Mouse (Mus musculus): ENCODE data around the gene Mlycd. TPM values are rescaled to one million over a fixed set of nuclear protein-coding genes. Genes with fewer than 3 reads are reported as not detected.
"Not testable (repeated sequence)": the region's sequence is repeated elsewhere in the genome, so short reads cannot be mapped to it uniquely, and the experiment has no call there.

Mlycd gene
- polyA plus RNA-seq, 1 experiment from 2014 or later = 14.2 TPM

DNA sequence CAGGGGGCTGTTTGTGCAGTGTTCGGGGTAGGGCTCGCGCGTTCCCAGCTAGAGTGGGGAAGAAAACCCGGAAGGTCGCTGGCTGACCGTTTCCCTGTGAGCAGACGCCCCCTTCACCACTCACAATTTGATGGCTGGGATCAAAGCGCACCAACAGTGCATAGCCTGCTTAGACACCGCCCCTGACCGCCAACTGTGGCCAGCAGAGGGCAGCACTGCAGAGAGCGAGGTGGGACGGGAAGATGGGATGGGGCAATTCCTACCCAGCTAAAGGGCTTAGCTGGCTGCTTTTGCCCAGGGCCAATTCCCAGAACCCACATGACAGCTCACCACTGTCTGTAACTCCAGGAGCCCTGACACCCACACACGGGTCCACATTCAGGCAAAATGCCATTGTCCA, 35.8 kb upstream of the Mlycd start:
- H3K9me3 ChIP-seq (replicated peaks; ENCODE audit: control insufficient read depth, low read length) = no peaks in the 10 kb centered on the region
- H3K27ac ChIP-seq (ENCODE audit: low read depth, low read length) = no peak overlapping the region
- H3K36me3 ChIP-seq (ENCODE audit: control insufficient read depth, insufficient read depth, low read length) = no peaks in the 10 kb centered on the region
- 36% methylated on average over 14 of the region's 14 CpGs for WGBS (ENCODE audit: insufficient replicate concordance)
- no peak overlapping the region for H3K4me2 ChIP-seq
- H3K27me3 ChIP-seq (ENCODE audit: control insufficient read depth, insufficient read depth, low read length) = no peaks in the 10 kb centered on the region
- ATAC-seq (replicated peaks; ENCODE audit: insufficient number of reproducible peaks, low FRiP score, low TSS enrichment) = no peak
- no peak overlapping the region for H3K9ac ChIP-seq (ENCODE audit: low read depth, low read length)
- H3K4me3 ChIP-seq (ENCODE audit: low read depth, low read length) = no peak overlapping the region
- H3K4me1 ChIP-seq (ENCODE audit: control insufficient read depth, insufficient read depth, low read length) = no peaks in the 10 kb centered on the region

DNA sequence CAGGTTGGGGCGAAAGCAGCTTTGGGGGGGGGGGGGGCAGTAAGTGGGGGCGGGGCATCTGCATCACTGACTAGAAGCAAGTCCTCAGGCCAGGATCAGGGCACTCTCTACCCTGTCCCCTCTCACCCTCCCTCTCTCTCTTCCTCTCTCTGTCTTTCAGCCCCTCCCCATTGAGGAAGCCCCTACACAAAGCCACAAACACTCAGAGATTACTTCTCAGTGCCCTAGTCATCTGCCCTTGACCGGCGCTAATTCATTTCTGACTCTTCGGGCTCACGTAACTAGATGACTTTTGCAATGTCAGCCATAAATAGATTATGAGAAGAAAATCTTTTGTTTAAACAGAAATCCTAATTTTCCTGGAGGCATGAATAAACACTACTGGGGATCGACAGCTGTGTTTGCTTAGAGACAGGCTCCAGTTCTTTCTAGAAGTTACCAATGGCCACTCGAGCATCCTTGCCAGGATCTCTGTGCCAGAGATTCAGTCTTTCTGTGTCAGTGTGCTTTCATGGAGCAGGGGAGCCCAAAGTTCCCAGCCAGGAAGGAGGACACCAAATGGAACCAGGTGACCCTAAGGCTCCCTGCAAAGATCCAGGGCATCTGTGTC, 33.9 kb upstream of the Mlycd start:
- no peak overlapping the region for H3K9ac ChIP-seq (ENCODE audit: low read depth, low read length)
- H3K27me3 ChIP-seq (ENCODE audit: control insufficient read depth, insufficient read depth, low read length) = no peaks in the 10 kb centered on the region
- 0 out of 2 replicates have a peak, but pooled peaks have one; percentile 31 for ATAC-seq (replicated peaks; ENCODE audit: insufficient number of reproducible peaks, low FRiP score, low TSS enrichment)
- no peaks in the 10 kb centered on the region for H3K36me3 ChIP-seq (ENCODE audit: control insufficient read depth, insufficient read depth, low read length)
- H3K4me3 ChIP-seq (ENCODE audit: low read depth, low read length) = no peak overlapping the region
- H3K9me3 ChIP-seq (replicated peaks; ENCODE audit: control insufficient read depth, low read length) = no peaks in the 10 kb centered on the region
- H3K4me1 ChIP-seq (ENCODE audit: control insufficient read depth, insufficient read depth, low read length) = no peaks in the 10 kb centered on the region
- H3K4me2 ChIP-seq = no peak overlapping the region
- 63% methylated on average over 8 of the region's 8 CpGs for WGBS (ENCODE audit: insufficient replicate concordance)
- H3K27ac ChIP-seq (ENCODE audit: low read depth, low read length) = no peak overlapping the region

DNA sequence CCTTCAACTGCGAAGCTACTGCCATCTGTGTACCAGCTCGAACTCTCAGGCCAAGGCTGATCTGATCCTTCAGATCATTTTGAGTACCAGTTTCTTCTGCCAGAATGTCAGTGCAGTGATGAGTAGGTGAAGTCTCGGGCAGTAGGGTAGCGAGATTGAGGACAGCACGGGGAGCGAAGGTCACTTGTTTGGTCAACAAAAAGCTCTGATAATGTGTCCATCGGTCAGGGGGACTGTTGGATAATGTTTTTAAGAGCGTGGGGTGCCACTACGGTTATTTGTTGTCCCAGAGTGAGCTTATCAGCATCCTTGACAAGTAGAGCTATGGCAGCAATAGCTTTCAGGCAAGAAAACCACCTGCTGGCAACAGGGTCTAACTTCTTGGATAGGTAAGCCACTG, 20.0 kb upstream of the Mlycd start:
- not testable (repeated sequence) for H3K36me3 ChIP-seq (ENCODE audit: control insufficient read depth, insufficient read depth, low read length); H3K9ac ChIP-seq (ENCODE audit: low read depth, low read length); H3K4me1 ChIP-seq (ENCODE audit: control insufficient read depth, insufficient read depth, low read length); H3K9me3 ChIP-seq (replicated peaks; ENCODE audit: control insufficient read depth, low read length); H3K4me3 ChIP-seq (ENCODE audit: low read depth, low read length); H3K4me2 ChIP-seq; H3K27me3 ChIP-seq (ENCODE audit: control insufficient read depth, insufficient read depth, low read length); ATAC-seq (replicated peaks; ENCODE audit: insufficient number of reproducible peaks, low FRiP score, low TSS enrichment); H3K27ac ChIP-seq (ENCODE audit: low read depth, low read length)
- 68% methylated on average over 9 of the region's 9 CpGs for WGBS (ENCODE audit: insufficient replicate concordance)

DNA sequence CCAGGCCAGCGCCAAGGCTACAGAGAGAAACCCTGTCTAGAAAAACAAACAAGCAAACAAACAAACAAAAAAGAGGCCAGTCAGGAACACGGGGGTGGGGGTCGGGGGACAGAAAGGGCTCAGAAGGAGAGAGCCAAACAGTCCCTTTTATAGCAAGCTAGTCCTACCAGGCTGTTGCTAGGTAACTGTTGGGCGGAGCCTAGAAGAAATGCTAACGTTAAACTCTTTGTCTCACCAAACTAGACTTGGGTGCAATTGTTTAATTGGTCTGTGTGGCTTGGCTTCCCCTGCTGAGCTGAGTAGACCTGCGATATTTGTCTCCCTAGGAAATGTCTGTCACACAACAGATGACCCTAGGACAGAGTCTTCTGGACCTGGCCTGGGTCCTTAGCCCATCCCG, 16.2 kb upstream of the Mlycd start:
- no peak overlapping the region for H3K4me3 ChIP-seq (ENCODE audit: low read depth, low read length)

DNA sequence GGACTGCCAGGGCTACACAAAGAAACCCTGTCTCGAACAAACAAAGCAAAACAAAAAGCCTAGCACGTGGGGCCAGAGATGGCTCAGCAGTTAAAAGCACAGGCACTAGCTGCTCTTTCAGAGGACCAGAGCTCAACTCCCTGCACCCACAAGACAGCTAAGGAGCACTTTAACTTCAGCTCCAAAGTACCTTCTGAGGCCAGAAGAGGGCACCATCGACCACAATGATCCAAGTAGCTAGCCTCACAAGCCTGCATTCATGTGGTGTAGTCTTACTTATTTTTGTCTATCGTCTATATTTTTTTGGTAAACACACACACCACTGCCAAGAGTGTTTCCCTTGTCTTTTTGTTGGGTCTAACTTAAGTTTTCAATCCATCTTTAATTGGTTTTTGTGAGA, 14.1 kb upstream of the Mlycd start:
- H3K36me3 ChIP-seq (ENCODE audit: control insufficient read depth, insufficient read depth, low read length) = no peaks in the 10 kb centered on the region
- no peak overlapping the region for H3K27ac ChIP-seq (ENCODE audit: low read depth, low read length)
- H3K27me3 ChIP-seq (ENCODE audit: control insufficient read depth, insufficient read depth, low read length) = no peaks in the 10 kb centered on the region
- no peaks in the 10 kb centered on the region for H3K4me1 ChIP-seq (ENCODE audit: control insufficient read depth, insufficient read depth, low read length)
- no peak overlapping the region for H3K9ac ChIP-seq (ENCODE audit: low read depth, low read length)
- H3K4me2 ChIP-seq = no peak overlapping the region
- no peaks in the 10 kb centered on the region for H3K9me3 ChIP-seq (replicated peaks; ENCODE audit: control insufficient read depth, low read length)
- ATAC-seq (replicated peaks; ENCODE audit: insufficient number of reproducible peaks, low FRiP score, low TSS enrichment) = no peak
- 43% methylated on average over 4 of the region's 4 CpGs for WGBS (ENCODE audit: insufficient replicate concordance)
- H3K4me3 ChIP-seq (ENCODE audit: low read depth, low read length) = no peak overlapping the region

More for the DNA sequence above, 16.2 kb upstream of the Mlycd start:
- no peak for ATAC-seq (replicated peaks; ENCODE audit: insufficient number of reproducible peaks, low FRiP score, low TSS enrichment)
- Histone ChIP-seq H3K27me3 (ENCODE audit: control insufficient read depth, insufficient read depth, low read length) (no peaks in the 10 kb centered on the region), H3K27ac (ENCODE audit: low read depth, low read length) (no peak overlapping the region), H3K4me2 (no peak overlapping the region), H3K9me3 (replicated peaks; ENCODE audit: control insufficient read depth, low read length) (no peaks in the 10 kb centered on the region), H3K9ac (ENCODE audit: low read depth, low read length) (no peak overlapping the region), H3K4me1 (ENCODE audit: control insufficient read depth, insufficient read depth, low read length) (no peaks in the 10 kb centered on the region), H3K36me3 (ENCODE audit: control insufficient read depth, insufficient read depth, low read length) (no peaks in the 10 kb centered on the region)
- WGBS (ENCODE audit: insufficient replicate concordance) = 66% methylated on average over 7 of the region's 7 CpGs

DNA sequence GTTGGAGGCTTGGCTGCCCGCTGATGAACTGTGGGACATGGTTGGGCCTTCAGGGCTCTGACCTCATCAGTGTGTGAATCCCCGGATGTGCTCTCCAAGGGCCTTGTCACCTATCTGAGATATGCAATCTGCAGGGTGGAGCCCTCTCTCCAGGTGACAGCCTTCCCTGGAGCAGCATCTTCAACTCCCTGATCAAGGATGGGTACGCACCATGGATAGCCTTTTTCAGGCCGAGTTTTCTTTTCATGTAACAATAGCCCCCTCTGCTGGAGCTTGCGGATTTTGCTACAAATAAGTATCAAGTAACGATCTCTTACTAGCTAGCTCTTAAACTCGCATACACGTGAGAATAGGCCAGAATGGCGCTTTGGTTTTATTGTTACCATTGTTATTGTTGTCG, 10.2 kb upstream of the Mlycd start:
- no peak overlapping the region for H3K9ac ChIP-seq (ENCODE audit: low read depth, low read length)
- H3K27me3 ChIP-seq (ENCODE audit: control insufficient read depth, insufficient read depth, low read length) = no peaks in the 10 kb centered on the region
- H3K4me3 ChIP-seq (ENCODE audit: low read depth, low read length) = no peak overlapping the region
- no peak for ATAC-seq (replicated peaks; ENCODE audit: insufficient number of reproducible peaks, low FRiP score, low TSS enrichment)
- H3K27ac ChIP-seq (ENCODE audit: low read depth, low read length) = no peak overlapping the region
- H3K36me3 ChIP-seq (ENCODE audit: control insufficient read depth, insufficient read depth, low read length) = no peaks in the 10 kb centered on the region
- H3K4me2 ChIP-seq = no peak overlapping the region
- 22% methylated on average over 10 of the region's 10 CpGs for WGBS (ENCODE audit: insufficient replicate concordance)
- no peaks in the 10 kb centered on the region for H3K4me1 ChIP-seq (ENCODE audit: control insufficient read depth, insufficient read depth, low read length)
- H3K9me3 ChIP-seq (replicated peaks; ENCODE audit: control insufficient read depth, low read length) = no peaks in the 10 kb centered on the region

DNA sequence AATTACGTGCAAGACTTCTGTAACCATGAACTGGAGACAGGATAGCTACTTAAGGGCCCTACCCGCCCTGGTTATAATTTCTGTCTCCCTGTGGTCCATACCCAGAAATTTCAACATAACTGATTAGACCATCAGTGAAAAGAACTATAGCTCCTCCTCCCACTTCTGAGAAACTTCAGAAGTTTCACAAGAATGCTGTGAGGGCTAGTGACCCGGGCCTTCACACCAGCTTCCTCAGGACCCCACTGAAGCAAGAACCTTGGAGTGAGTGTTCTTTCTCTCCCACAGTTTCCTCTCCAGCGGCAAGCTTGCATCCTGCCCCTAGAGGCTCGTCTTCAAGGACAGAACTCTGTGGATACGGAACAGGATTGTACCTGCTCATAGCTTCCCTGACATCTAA, 8.8 kb upstream of the Mlycd start:
- H3K9ac ChIP-seq (ENCODE audit: low read depth, low read length) = no peak overlapping the region
- H3K36me3 ChIP-seq (ENCODE audit: control insufficient read depth, insufficient read depth, low read length) = no peaks in the 10 kb centered on the region
- no peaks in the 10 kb centered on the region for H3K9me3 ChIP-seq (replicated peaks; ENCODE audit: control insufficient read depth, low read length)
- H3K4me2 ChIP-seq = no peak overlapping the region
- ATAC-seq (replicated peaks; ENCODE audit: insufficient number of reproducible peaks, low FRiP score, low TSS enrichment) = no peak
- 64% methylated on average over 6 of the region's 6 CpGs for WGBS (ENCODE audit: insufficient replicate concordance)
- H3K4me3 ChIP-seq (ENCODE audit: low read depth, low read length) = no peak overlapping the region
- H3K27ac ChIP-seq (ENCODE audit: low read depth, low read length) = no peak overlapping the region
- no peaks in the 10 kb centered on the region for H3K27me3 ChIP-seq (ENCODE audit: control insufficient read depth, insufficient read depth, low read length)
- no peaks in the 10 kb centered on the region for H3K4me1 ChIP-seq (ENCODE audit: control insufficient read depth, insufficient read depth, low read length)

DNA sequence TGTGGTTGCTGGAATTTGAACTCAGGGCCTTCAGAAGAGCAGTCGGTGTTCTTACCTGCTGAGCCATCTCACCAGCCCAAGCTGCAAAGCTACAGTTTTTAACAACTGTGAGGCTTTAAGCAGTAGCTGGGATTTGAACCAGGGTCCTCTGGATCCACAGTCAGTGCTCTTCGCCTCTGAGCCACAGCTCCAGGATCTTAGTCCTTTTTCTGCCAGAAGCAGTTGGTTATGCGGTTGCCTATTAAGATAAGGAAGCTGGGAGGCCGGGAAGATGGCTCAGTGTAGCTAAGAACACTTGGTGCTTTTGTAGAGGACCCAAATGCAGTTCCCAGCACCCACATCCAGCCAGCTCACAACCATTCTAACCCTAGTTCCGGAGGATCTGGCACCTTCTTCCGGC, 7.7 kb upstream of the Mlycd start:
- Histone ChIP-seq H3K27me3 (ENCODE audit: control insufficient read depth, insufficient read depth, low read length) (no peaks in the 10 kb centered on the region), H3K9ac (ENCODE audit: low read depth, low read length) (no peak overlapping the region), H3K9me3 (replicated peaks; ENCODE audit: control insufficient read depth, low read length) (no peaks in the 10 kb centered on the region), H3K36me3 (ENCODE audit: control insufficient read depth, insufficient read depth, low read length) (no peaks in the 10 kb centered on the region), H3K27ac (ENCODE audit: low read depth, low read length) (no peak overlapping the region), H3K4me2 (no peak overlapping the region), H3K4me1 (ENCODE audit: control insufficient read depth, insufficient read depth, low read length) (no peaks in the 10 kb centered on the region), H3K4me3 (ENCODE audit: low read depth, low read length) (no peak overlapping the region)
- WGBS (ENCODE audit: insufficient replicate concordance) = 72% methylated on average over 6 of the region's 6 CpGs
- no peak for ATAC-seq (replicated peaks; ENCODE audit: insufficient number of reproducible peaks, low FRiP score, low TSS enrichment)

DNA sequence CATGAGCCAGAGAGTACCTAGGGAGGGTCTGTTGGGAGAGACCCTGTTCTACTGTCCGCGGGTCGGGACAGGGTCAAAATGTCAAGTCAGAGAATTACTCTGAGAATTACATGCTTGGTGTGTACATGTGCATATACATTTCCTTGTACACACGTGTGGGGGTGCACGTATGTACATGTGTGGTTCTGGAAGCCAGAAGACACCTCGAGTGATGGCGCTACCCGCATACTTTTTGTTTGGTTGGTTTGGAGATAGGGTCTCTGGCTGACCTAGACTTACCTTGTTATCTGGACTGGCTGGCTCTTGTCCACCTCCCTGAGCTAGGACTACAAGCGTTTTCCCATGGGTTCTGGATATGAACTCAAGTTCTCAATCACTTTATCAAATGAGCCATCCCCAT, 581 bp upstream of the Mlycd start:
- H3K4me2 ChIP-seq = peak overlapping the region; percentile 100
- no peaks in the 10 kb centered on the region for H3K36me3 ChIP-seq (ENCODE audit: control insufficient read depth, insufficient read depth, low read length)
- peak overlapping the region; percentile 91 for H3K9ac ChIP-seq (ENCODE audit: low read depth, low read length)
- H3K27ac ChIP-seq (ENCODE audit: low read depth, low read length) = no peak overlapping the region
- peak overlapping the region; percentile 87 for H3K4me3 ChIP-seq (ENCODE audit: low read depth, low read length)
- peaks cover 6% of the 10 kb centered on the region for H3K4me1 ChIP-seq (ENCODE audit: control insufficient read depth, insufficient read depth, low read length)
- no peak for ATAC-seq (replicated peaks; ENCODE audit: insufficient number of reproducible peaks, low FRiP score, low TSS enrichment)
- no peaks in the 10 kb centered on the region for H3K9me3 ChIP-seq (replicated peaks; ENCODE audit: control insufficient read depth, low read length)
- WGBS (ENCODE audit: insufficient replicate concordance) = 65% methylated on average over 9 of the region's 9 CpGs
- no peaks in the 10 kb centered on the region for H3K27me3 ChIP-seq (ENCODE audit: control insufficient read depth, insufficient read depth, low read length)
